Mouse (Mus musculus) forebrain, embryonic 16.5 days (tissue): ENCODE data around the gene Med13l. TPM values are rescaled to one million over a fixed set of nuclear protein-coding genes. Genes with fewer than 3 reads are reported as not detected.

Source experiments
- ATAC-seq: fragments of 200-750 bp; cut with Nextera tagmentation; 2 replicates; pipeline ENCODE4 v1.8.0; 2017; ENCODE audit warnings: mild to moderate bottlenecking, moderate library complexity
- H3K27ac ChIP-seq: fragments of 300-500 bp; sonication (generic); 2 replicates; pipeline ENCODE4 v1.5.1; 2014; ENCODE audit warnings: low read length, control low read depth
- H3K27me3 ChIP-seq: fragments of 300-500 bp; sonication (generic); replicated peaks from 2 replicates; pipeline ENCODE4 v1.6.1; 2014; ENCODE audit warnings: low read length; ENCODE audit not compliant: control insufficient read depth, insufficient read depth
- H3K36me3 ChIP-seq: fragments of 300-500 bp; sonication (generic); 2 replicates; pipeline ENCODE4 v1.6.1; 2014; ENCODE audit not compliant: control insufficient read depth, insufficient read depth
- H3K4me1 ChIP-seq: fragments of 300-500 bp; sonication (generic); replicated peaks from 2 replicates; pipeline ENCODE4 v1.6.1; 2014; ENCODE audit warnings: low read length; ENCODE audit not compliant: control insufficient read depth, insufficient read depth
- H3K4me2 ChIP-seq: fragments of 300-500 bp; sonication (generic); 2 replicates; pipeline ENCODE4 v1.6.1; 2014; ENCODE audit warnings: mild to moderate bottlenecking, low read length, control low read depth
- H3K4me3 ChIP-seq: fragments of 300-500 bp; sonication (generic); replicated peaks from 2 replicates; pipeline ENCODE4 v1.5.1; 2014; ENCODE audit warnings: mild to moderate bottlenecking, low read length, control low read depth
- H3K9ac ChIP-seq: fragments of 300-500 bp; sonication (generic); replicated peaks from 2 replicates; pipeline ENCODE4 v1.6.1; 2014; ENCODE audit warnings: low read depth, low read length, control low read depth
- H3K9me3 ChIP-seq: fragments of 300-500 bp; sonication (generic); 2 replicates; pipeline ENCODE4 v1.6.1; 2016; ENCODE audit warnings: low read length; ENCODE audit not compliant: control insufficient read depth
- WGBS: fragments of 180-500 bp; shearing (Covaris S2); extraction: QIAGEN DNeasy Blood & Tissue Kit; methylation state at CpG from one replicate; pipeline ENCODE4 v1.1.7; 2014; 5-methylcytosine and 5-hydroxymethylcytosine counted together
- polyA plus RNA-seq: library from polyadenylated mRNA; unstranded; fragments of >200 nt; fragmentation: Nextera tagmentation; extraction: Ambion mirVana; gene quantifications from 2 replicates; pipeline ENCODE4 v1.2.1, GENCODE M21; 2015

Med13l gene
- polyA plus RNA-seq, 1 experiment from 2014 or later = 24.9 TPM

DNA sequence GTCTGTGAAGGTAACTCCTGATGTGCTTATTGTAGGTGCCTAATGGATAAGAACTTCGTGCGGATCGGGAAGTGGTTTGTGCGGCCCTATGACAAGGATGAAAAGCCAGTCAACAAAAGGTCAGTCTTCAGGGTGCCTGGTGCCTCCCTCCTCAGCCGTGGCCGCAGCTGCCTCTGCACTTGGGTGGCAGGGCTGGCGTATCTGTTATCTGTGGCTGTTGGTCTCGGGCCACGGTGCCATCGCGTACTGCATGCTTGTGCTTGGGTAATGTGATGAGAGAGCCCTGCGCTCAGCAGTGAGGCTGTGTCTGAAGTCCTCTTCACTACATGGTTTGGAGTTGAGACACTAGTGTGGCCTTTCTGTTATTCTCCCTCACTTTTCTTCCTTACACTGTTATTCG, 120.4 kb downstream of the Med13l start:
- WGBS = 90% methylated on average over 13 of the region's 13 CpGs

DNA sequence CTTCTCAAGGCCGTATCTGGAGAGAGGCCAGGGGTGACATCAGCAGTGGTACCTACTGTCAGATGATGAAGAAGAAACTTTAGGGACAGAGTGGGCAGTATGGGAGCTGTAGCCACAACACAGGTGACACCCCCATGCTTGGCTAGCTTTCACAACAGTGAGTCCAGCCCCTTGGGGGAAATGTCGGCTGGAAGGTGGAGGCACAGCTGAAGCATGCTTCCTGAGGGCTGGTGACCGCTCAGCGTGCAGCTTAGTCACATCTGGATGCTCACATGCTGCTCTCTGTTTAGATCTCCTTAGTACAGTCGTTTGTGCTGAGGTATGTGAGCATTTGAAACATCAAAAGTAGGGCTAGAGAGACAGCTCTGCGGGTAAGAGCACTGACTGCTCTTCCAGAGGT, 121.5 kb downstream of the Med13l start:
- 89% methylated on average over 6 of the region's 6 CpGs for WGBS
- Histone ChIP-seq H3K4me1 (peaks cover 13% of the 10 kb centered on the region), H3K9ac (no peak overlapping the region)

More for the DNA sequence above, 120.4 kb downstream of the Med13l start:
- Histone ChIP-seq H3K4me3 (no peak overlapping the region), H3K36me3 (peaks cover 2% of the 10 kb centered on the region; the same call in 1 of the 2 replicates), H3K4me2 (no peak overlapping the region), H3K27me3 (no peaks in the 10 kb centered on the region), H3K4me1 (peaks cover 19% of the 10 kb centered on the region), H3K9me3 (no peaks in the 10 kb centered on the region), H3K9ac (no peak overlapping the region), H3K27ac (no peak overlapping the region)
- ATAC-seq = no peak

DNA sequence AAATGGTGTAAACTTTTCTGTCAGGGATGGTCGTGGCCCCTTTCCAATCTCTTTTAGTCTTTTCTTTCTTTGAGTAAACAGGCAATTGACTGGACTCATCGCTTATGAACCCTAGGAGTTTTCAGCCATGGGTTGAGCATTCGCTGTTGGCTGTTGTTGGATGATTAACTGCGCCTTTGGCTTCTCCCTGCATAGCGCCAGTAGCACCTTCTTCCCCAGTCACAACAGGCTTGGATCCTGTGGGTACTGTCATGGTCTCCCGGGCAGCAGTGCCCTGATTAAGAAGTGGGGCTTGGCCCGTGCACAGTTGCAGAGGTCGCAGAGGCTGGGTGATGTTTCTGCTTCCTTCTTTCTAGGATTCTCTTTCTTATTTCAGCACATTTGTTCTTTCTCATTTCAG, 124.7 kb downstream of the Med13l start:
- Histone ChIP-seq H3K4me2 (no peak overlapping the region), H3K9ac (no peak overlapping the region), H3K27me3 (no peaks in the 10 kb centered on the region), H3K4me3 (no peak overlapping the region), H3K4me1 (peaks cover 10% of the 10 kb centered on the region), H3K9me3 (no peaks in the 10 kb centered on the region), H3K36me3 (peaks cover 2% of the 10 kb centered on the region; the same call in 1 of the 2 replicates), H3K27ac (no peak overlapping the region)
- no peak for ATAC-seq
- 76% methylated on average over 8 of the region's 8 CpGs for WGBS

More for the DNA sequence above, 121.5 kb downstream of the Med13l start:
- no peak for ATAC-seq
- no peaks in the 10 kb centered on the region for H3K27me3 ChIP-seq
- no peak overlapping the region for H3K4me3 ChIP-seq
- H3K4me2 ChIP-seq = no peak overlapping the region
- peaks cover 2% of the 10 kb centered on the region; the same call in 1 of the 2 replicates for H3K36me3 ChIP-seq
- H3K9me3 ChIP-seq = no peaks in the 10 kb centered on the region
- no peak overlapping the region for H3K27ac ChIP-seq

DNA sequence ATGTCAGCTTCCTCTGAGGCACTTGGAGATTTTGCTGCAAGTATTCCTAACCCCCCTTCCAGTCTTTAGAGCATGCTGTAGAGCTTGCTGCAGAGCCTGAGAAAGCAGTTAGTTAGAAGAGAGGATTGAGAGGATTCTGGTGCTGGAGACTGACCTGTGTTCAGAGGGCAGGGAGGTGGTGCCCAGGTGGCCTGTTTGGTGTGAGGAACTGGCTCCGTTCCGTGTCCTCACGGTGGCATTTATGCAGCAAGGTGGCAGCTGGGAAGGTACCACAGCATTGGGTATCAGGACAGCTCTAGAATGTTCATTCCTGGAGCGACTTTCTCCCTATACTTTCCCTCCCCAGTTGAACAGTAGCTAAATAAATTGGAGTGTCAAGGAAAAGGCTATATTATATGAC, 125.5 kb downstream of the Med13l start:
- no peaks in the 10 kb centered on the region for H3K27me3 ChIP-seq
- H3K4me1 ChIP-seq = peaks cover 10% of the 10 kb centered on the region
- WGBS = 90% methylated on average over 4 of the region's 4 CpGs
- H3K27ac ChIP-seq = no peak overlapping the region
- ATAC-seq = no peak
- H3K9me3 ChIP-seq = no peaks in the 10 kb centered on the region
- no peak overlapping the region for H3K4me3 ChIP-seq
- H3K9ac ChIP-seq = no peak overlapping the region
- no peak overlapping the region for H3K4me2 ChIP-seq
- H3K36me3 ChIP-seq = peaks cover 2% of the 10 kb centered on the region; the same call in 1 of the 2 replicates

DNA sequence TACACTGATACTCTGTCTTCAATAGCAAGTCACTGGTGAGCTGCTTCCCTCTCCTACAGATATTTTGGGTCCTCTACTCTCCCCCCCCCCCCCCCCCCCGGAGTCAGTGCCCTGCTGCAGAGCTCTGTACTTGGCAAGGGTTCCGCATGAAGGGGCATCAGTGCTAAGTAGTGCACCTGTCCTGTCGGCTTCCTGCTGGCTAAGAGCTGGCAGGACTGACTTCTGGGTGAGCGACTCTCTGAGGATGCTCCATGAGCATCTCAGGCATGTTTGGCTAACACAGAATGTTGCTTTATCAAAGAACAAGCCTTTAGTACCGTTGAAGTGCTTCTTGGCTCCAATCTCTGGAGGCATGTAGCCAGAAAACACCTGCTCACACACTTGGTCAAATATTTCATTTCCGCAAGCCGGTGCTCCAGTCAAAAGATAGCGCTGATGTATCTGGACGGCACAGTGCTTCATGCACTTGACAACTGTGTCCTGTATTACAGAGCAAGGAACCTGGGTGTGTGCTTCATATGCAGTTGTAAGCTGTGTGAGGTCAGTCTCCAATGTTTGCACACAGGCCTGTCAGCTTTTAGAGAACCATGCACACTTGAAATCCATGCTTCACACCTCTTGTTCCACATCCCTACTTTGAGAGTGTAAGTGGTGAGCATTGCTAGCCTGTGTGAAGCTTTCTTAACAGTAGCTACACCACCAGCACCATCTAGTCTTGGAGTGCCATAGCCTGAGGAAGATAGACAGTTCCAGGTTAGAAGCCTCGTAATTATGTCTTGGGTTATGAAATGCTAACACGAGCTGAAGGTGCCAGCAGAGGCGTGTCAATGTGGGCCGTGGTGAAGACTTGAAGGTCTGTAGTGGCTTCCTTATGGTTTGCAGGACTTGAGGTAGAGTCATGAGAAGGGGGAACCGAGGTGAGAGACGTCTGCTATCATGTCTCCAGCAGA, 128.7 kb downstream of the Med13l start:
- H3K4me1 ChIP-seq = peaks cover 12% of the 10 kb centered on the region
- ATAC-seq = no peak
- no peaks in the 10 kb centered on the region for H3K9me3 ChIP-seq
- H3K4me2 ChIP-seq = no peak overlapping the region
- no peak overlapping the region for H3K27ac ChIP-seq
- no peak overlapping the region for H3K4me3 ChIP-seq
- no peak overlapping the region for H3K9ac ChIP-seq
- WGBS = 77% methylated on average over 14 of the region's 15 CpGs
- no peaks in the 10 kb centered on the region for H3K36me3 ChIP-seq
- H3K27me3 ChIP-seq = no peaks in the 10 kb centered on the region

DNA sequence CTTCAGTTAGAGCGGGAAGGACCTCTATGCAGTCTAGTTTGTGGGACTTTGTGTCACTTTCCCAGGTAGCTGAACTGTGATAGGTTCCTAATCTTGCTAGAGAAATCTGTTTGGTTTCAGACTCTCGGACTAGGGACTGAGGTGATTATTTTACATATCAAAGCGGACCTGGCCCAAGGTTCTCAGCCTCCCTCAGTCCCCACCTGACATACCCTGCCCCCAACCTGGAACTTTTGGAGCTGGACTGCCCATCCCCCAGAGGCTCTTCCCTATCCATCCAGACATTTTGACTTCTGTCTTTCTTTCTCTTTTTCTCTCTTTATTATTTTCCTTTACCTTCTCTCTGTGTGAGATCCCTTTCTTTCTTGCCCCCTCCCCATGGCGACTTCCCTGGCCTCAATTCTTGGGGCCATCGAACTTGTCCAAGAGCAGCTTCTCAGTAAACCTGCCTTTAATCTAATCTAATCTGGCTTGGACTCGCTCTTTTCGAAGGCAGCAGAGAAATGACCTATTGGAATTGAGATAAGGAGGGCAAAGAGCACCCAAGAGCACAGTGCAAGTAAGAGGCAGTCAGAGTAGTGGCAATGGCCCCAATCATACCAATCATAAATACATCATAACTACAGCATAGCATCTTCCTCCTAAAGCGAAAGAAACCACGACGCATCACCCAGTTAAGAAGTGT, 130.7 kb downstream of the Med13l start:
- Histone ChIP-seq H3K4me2 (no peak overlapping the region), H3K9ac (no peak overlapping the region), H3K4me1 (peaks cover 21% of the 10 kb centered on the region), H3K4me3 (no peak overlapping the region), H3K9me3 (no peaks in the 10 kb centered on the region), H3K27ac (no peak overlapping the region), H3K36me3 (no peaks in the 10 kb centered on the region), H3K27me3 (no peaks in the 10 kb centered on the region)
- ATAC-seq = no peak
- 83% methylated on average over 10 of the region's 10 CpGs for WGBS

DNA sequence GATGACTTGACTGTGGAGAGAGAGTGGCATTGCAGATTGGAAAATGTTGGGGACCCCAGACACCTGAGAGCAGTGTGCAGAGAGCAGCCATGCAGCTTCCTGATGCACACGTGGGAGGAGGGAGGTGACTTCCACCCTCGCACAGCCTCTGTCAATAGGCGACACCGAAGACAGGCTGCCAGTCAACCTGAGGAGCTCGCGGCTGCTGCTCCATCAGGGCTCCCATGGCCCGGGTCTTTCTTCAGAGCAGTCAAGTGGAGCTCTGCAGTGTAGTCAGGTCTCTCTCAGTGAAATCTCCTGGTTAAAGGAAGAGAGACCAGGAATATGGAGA, 131.2 kb downstream of the Med13l start:
- peak; percentile 59; the same call in 1 of the 2 replicates for ATAC-seq
- Histone ChIP-seq H3K4me2 (no peak overlapping the region), H3K36me3 (no peaks in the 10 kb centered on the region), H3K27me3 (no peaks in the 10 kb centered on the region), H3K27ac (no peak overlapping the region), H3K9ac (no peak overlapping the region), H3K9me3 (no peaks in the 10 kb centered on the region), H3K4me1 (peaks cover 26% of the 10 kb centered on the region), H3K4me3 (no peak overlapping the region)
- WGBS = 46% methylated on average over 7 of the region's 7 CpGs

DNA sequence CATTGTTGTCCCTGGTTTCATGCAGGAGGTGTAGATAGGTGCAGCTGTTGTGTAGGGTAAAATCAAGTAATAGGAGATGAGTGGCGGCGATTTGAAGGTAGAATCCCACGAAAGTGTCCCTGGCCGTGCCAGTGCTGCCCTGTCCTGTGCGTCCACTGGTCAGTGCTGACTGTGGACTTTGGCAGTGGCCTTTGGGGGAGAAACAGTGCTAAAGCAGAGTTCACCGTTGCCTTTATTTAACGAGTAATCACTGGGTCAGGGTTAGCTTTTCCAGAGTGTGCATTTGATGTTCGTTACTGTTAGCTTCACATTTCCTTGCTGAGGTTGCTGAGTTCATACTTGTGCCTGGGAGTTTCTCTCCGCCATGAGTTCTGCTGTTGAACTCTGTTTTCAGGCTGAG, 133.5 kb downstream of the Med13l start:
- Histone ChIP-seq H3K4me3 (no peak overlapping the region), H3K27ac (no peak overlapping the region), H3K9me3 (no peaks in the 10 kb centered on the region), H3K9ac (no peak overlapping the region), H3K36me3 (no peaks in the 10 kb centered on the region), H3K4me1 (peaks cover 17% of the 10 kb centered on the region), H3K27me3 (no peaks in the 10 kb centered on the region), H3K4me2 (no peak overlapping the region)
- no peak for ATAC-seq
- WGBS = 86% methylated on average over 9 of the region's 9 CpGs

DNA sequence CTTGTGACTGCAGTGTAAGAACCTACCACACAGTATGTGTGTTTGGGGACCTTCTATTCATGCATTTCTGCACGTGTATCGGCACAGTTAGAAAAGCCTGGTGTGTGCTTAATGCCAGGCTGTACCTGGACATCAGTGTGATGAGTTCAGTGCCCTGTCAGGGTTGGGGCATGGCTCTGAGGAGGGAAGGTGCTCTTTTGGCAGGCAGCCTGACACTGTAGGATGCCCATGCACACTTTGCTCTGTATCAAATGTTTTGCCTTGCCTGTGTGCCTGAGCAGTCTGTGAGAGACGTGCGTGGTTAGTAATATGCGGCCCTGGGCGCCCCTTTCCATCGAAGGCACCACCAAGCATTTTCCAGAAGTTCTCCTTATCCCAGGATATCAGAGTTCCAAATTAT, 136.6 kb downstream of the Med13l start:
- WGBS = 88% methylated on average over 7 of the region's 7 CpGs
- Histone ChIP-seq H3K9me3 (no peaks in the 10 kb centered on the region), H3K27me3 (no peaks in the 10 kb centered on the region), H3K27ac (no peak overlapping the region), H3K36me3 (no peaks in the 10 kb centered on the region), H3K4me2 (no peak overlapping the region), H3K9ac (no peak overlapping the region), H3K4me3 (no peak overlapping the region), H3K4me1 (peaks cover 30% of the 10 kb centered on the region)
- ATAC-seq = no peak
